Mouse (Mus musculus): ENCODE results near the gene Lyst.
"Not testable (repeated sequence)": the region's sequence is repeated elsewhere in the genome, so short reads cannot be mapped to it uniquely, and the experiment has no call there.

Lyst gene

DNA sequence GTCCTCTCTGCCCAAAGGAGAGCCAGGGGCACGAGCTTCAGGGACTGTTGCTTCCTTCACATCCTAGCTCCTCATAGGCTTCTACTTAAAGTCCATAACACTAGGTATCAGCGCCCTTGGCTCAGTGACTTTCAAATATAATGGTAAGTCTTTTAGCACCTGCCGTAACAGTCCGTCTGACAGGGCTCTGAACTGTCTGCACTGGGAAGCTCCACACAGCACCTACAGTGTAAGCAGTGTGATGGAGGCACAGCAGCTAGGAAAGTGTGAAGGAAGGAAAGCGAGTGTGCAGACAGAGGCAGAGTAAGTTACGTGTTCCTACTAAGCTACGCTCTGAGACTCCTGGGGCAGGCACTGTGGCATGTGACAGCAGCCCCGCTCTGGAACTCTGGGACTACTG, 187.5 kb downstream of the Lyst start:
- no peak for DNase-seq (ENCODE audit: extremely low read depth, insufficient read length, low spot score)

DNA sequence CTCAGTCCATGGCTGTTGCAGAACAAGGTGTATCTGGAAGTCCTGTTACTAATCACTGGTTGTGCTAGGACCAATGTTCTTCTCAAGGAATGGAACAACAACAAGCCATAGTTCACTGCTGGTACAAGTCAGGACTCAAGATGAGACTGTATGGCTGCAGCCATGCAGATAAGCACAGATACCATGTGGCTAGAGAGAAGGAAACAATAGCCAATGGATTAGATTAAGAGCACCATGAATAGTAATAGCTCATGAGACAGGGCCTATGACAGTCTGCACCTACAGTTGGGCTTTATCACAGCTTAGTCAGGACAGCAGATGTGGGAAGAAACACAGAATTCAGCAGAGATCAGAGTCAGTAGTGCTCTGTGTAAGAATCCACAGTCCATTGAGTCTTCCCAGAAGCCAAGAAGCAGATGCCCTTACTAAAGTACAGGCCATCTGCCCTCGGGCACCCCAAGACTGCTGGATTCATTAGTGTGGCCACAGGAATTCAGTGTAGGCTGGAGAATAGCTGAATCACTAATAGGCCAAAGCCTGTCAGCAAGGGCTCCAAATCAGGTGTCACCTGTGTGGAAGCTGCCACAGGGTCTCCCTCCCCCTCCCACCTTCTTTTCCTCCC, 188.8 kb downstream of the Lyst start:
- no peak for DNase-seq (ENCODE audit: extremely low read depth, insufficient read length, low spot score)

DNA sequence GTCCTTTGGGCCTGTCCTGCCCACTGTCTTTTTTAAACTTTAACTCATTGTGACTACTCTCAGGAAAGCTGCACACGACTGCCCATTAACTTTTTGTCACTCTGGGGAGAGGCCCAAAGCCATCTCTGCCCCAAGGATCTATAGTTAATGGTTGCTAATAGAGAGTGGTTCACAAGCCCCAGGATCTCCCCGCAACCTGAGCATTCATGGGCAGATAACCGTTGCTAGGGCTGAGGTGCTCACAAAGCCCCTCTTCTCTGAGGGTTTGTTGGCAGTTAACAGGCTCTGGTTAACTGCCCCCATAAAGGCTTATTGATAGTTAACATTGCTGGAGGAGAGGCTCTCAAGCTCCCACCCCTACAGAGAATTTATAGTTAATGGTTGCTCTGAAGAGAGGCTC, 190.1 kb downstream of the Lyst start:
- DNase-seq (ENCODE audit: extremely low read depth, insufficient read length, low spot score), result no peak

DNA sequence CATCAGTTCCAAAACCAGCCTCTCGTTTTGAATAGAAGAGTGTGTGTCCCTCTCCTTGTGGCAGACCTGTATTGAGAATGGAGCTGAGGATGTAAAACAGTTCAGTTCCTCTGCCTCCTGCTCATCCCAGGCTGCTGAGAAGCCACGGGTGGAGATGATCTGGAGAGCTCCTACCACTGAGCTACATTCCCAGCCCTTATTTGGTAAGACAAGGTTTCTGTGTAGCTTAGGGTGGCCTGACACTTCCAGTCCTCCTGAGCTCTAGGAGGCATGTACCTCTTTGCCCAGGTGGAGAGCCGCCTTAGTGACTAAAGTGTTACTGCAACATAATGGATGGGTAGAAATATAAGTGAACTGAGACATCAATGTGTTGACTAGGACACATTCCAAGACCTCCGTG, 190.8 kb downstream of the Lyst start:
- DNase-seq (ENCODE audit: extremely low read depth, insufficient read length, low spot score), result no peak

DNA sequence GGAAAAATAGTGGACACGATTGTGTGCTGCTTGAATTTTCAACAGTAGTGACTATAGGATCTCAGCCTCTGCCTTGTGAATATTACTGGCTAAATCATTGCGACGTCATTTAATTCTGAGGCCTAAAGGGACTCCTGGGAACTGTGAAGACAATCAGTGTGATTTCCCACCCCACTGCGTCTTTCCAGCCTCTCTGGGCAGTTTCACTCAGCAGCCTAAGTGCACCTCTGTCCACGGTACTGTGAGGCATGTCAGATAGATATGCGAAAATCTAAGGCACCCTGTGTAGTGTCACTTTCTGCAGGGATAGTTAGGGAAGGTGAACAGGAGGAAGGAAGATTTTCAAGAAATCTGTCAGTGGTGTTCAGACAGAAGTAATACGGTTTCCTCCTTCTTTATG, 193.1 kb downstream of the Lyst start:
- DNase-seq (ENCODE audit: extremely low read depth, insufficient read length, low spot score), result no peak

DNA sequence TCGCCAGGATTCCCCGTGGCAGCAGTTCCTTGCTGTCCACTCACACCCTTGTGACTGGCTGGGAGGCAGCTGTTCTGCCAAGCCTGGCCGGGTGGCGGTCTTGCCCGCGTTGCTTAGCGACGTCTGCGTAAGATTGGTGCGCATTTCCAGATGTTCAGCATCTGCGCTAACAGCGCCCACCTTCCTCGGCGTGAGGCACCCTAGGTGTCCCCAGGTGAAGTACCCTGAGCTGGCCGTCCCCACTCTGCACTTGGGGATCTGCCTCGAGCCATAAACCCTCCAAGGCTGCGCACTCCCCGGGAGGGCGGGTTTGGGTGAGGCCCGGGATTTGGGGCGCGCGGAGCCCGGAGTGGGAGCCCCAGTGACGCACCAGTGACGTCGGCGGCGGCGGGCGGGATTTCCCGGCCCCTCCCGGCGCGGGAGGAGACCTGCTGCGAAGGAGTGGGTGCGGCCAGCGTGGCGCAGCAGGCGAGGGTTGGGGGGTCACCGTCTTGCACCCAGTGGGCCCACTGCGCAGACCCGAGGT, 193.8 kb downstream of the Lyst start, which contains the start of gene Gng4:
Gng4 (plus strand) TSS at position 166 of the 526 bp plus-strand sequence.
- DNase-seq (ENCODE audit: extremely low read depth, insufficient read length, low spot score), result no peak

DNA sequence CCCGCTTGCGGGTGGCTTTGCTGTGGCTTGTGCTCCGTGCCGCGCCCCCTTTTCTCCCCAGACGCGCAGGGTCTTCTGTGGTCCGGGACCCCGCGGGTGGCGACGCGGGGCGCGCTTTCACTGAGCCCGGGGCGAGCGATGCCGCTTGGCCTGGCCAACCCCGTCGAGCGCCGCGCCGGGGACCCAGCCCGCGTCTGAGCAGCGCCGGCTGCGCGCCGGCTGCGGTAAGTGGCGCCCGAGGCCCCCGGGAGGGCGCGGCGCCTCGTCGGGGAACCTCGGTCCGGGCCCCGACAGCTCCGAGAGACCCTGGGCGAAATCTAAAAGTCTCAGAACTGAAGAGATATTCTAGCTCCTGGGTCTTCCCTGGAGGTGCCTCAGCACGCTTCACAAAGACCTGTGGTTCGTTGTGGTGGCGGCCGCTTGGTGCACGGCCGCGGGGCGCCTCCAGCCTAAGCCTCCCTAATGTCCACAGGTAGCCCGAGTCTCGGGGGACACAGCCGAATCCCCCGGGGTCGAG, 194.3 kb downstream of the Lyst start:
- no peak for DNase-seq (ENCODE audit: extremely low read depth, insufficient read length, low spot score)

DNA sequence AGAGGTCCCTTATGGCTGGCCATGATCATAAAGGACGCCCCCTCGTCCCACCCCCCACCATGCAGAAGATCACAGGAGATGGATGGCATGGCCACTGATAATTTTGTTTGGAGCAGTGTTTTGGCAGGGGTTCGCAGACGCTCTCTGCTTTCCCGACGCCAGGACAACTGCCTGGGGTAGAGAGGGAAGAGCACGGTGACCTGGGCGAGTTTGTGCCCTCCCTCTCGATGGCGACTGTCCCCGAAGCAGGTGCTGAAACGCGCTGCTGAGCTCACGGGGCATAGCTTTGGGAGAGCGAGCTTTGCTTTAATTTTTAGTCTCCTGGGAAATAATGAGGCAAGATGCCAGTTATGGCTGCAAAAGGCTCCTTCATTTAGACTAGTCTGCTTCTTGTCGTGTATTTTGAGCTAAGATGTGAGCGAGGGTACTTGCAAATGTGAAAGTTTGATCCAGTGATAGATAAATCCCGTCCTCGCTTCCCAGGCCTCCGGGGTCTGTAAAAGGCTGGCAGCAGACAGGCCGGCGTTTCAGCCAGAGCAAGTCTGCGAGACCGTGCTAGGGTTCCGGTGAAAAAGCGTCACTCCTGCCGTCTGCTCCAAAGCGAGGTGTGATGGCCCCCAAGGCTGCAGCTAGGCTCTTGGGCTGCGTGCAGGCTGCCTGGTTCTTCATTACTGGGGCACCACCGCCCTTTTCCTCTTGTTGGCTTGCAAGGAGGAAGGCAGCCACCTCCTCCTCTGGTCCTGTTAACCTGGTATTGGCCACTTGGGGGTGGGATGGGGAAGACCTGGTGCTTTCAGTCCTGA, 195.0 kb downstream of the Lyst start:
- DNase-seq (ENCODE audit: extremely low read depth, insufficient read length, low spot score), result no peak

DNA sequence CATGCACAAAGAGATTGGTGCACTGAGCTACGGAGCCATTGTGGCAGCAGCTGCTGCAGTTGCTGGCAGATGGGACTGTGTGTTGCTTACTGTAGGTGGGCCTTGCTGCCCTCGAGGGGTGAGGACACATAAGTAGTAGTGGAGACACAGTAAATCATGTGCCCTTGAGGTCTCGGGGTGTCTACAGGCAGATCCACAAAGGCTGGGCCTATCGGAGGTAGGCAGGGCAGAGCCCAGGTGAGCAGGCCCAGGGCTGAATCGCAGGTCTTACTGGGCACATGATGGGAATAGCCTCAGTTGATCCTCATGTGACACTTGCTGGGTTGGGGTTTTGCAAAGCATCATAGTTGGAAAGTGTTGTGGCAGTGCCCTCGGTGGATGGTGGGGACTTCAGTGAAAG, 196.8 kb downstream of the Lyst start:
- no peak for DNase-seq (ENCODE audit: extremely low read depth, insufficient read length, low spot score)

DNA sequence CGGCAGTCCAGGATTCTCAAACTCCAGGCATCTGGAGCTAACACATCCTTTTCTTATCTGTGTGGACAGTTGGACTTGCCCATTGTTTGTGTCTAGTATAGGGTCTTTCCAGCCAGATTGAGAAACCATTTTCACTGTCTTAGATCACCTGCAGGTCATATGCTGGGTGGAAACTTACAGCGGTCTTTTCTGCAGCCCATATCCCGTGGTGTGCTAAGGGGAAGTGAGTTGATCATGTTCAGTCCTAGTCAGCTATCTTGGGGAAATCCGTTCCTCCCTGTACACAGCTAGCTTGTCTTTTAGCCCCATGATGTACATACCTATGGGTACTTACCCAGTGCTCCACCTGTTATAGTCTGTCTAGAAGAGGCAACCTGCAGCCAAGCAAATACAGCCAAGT, 197.9 kb downstream of the Lyst start:
- no peak for DNase-seq (ENCODE audit: extremely low read depth, insufficient read length, low spot score)

DNA sequence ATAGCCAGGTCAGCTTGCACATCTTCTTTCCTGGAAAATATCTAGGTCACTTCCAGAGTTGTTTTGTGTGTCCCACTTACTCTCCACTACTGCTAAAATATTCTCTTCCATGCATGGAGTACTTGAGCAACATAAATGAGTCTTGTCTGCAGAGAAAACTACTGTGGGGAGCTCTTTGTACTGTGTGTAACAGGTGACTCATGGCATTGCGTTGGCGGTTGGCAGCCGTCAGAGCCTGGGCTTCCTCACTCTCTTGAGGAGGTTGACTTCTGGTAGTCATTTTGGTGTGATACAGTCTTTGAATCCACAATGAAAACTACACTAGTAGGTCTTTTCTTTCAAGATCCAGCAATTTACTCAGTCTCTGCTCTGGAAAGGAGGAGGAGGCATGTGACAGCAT, 201.8 kb downstream of the Lyst start:
- DNase-seq (ENCODE audit: extremely low read depth, insufficient read length, low spot score), result peak; percentile 20

DNA sequence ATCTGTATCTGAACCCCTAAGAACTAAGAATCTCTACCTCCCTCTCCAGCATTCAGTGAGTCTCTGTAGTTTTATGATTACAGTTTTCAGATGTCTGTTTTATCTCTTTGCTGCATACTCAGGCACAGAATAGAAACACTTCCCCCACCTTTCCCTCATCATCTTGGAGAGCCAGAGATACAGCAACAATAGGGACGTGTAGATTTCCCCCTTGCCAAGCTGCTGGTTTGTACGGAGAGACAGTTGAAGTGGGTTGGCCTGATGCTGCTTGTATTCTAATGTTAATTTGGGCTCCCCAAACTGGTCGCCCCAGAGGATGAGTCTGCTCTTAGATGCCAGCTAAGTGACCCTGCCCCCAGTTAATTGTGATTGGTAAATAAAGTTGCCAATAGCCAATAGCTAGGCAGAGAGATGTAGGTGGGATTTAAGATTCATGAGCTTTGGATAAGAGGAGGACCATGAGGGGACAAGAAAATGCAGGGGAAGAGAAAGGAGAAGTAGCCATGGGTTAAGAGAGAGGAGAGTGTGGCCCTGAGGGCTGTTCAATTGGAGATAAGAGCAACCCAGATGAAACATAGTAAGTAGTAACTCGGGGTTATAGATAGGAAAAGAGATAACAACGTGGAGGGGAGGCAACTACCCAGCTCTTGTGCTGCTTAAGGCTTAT, 205.1 kb downstream of the Lyst start:
- DNase-seq (ENCODE audit: extremely low read depth, insufficient read length, low spot score), result no peak

DNA sequence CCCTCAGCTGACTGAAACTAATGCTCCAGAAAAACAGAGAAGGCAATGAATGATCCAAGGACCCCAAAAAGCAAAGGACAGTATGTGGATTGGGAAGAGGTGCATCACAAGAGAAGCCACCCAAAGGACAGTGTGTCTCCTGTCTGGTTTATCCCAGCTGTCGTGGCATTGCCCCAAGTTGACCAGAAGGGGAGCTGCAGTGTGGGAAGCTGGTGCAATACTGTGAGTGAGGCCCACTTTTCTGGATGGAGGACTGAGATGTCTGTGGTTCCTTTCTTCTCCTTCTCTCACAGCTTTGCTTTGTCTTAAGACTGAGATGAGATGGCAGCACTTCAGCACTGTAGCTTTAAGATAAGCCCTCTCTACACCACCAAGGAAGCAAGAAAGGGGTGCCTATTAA, 205.9 kb downstream of the Lyst start:
- no peak for DNase-seq (ENCODE audit: extremely low read depth, insufficient read length, low spot score)

DNA sequence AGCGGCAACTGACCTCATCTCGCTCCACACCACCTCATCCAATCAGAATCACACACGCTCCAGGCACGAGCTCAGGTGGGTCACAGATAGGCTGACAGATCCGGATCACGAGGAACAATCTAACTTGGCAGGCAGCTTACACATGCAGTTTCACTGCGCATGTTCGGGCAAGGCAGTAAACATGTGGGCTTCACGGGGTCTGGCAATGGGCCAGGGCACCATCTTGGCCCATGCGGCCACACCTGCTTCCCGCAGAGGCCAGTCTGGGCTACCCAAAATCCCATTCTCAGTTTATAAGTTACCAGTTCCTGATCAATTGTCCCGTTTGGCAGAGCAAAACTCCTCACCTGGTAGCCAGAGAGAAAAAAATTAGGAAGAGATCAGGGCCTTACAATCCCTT, 207.6 kb downstream of the Lyst start:
- DNase-seq (ENCODE audit: extremely low read depth, insufficient read length, low spot score), result not testable (repeated sequence)

DNA sequence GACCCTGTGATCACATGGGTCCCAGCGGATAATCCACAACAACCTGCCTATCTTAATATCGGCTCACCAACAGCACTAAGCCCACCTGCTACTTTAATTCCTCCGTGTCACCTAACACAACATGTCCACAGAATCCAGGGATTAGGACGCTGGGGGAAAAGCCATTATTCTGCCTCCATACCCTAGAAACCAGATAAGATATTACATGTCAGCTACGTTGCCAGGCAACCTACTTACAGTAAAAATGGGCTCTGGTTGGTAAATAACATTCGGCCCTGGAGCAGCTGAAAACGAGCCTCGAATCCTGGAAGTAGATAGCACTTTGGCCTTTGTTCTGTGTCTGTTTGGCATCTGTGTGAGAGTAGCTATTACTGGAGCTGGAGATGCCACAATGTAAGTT, 208.6 kb downstream of the Lyst start:
- no peak for DNase-seq (ENCODE audit: extremely low read depth, insufficient read length, low spot score)

DNA sequence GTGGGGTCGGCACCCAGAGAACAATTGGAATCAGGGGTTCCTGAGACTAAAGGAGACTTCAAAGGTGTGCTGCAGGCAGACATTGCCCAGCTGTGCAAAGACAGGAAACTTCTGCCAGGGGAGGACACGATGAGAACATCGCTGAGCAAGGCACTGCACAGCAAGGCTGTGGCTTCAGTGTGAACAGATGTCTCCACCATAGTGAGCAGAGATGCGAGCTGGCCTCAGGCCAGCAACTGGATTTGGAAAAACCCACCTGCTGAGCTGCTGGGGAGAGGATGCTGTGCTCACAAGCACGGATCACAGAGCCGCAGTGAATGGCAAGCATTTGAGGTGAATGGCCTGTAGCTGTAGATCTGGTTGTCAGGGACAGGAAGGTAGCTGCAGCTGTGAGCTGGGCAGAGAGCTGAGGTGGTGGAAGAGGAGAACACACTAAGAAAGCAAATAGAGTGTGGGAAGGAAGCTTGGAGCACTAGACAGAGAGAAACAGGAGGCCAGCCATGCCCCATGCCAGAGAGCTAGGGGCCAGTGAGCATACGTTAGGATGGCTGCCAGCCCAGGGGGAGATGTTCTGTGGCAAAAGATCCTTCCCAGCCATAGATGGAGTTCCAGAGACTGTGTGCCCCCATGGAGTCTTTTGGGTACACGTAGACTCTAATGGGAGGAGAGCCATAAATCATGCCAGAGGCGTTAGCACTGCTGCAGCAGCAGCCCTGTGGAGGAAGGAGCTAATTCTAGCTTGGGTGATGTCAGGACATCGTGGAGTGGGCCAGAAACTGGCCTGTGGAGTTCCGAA, 218.3 kb downstream of the Lyst start:
- DNase-seq (ENCODE audit: extremely low read depth, insufficient read length, low spot score), result no peak

DNA sequence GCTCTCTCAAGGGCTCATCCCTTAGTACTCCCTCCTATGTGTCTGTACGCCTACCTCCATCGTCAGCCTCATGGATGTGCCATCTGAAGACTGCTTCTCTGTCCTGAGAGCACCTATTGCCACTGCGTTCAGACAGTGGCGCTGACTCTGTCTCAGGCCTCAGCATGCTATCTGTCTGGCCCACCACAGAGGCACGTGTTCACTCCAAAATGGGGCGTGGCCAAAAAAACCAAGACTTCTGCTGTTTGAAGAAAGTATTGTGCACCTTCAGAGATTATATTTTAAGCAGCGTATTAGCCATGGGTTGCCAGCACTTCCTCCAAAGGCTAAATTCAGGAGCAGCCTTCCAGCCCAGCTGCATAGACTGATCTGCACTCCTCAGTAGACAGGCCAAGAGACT, 220.7 kb downstream of the Lyst start:
- DNase-seq (ENCODE audit: extremely low read depth, insufficient read length, low spot score), result no peak

DNA sequence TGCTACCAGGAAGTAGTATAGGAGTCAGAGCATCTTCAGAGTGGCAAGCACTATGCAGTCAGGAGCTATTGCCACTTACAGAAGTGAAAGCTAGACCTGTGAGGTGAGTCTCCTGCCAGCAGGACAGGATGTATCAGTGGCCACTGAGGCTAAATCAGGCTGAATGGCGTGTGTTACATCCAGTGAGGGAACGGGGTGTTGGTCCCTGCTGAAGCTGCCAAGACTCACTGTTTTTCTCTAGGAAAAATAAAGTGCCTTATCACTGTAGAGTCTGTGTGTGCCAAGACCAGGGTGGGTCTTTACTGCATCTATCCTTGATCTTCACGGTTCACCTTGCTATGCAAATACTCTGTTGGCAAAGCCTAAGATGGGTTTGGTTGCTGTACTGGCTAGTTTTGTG, 228.5 kb downstream of the Lyst start:
- DNase-seq (ENCODE audit: extremely low read depth, insufficient read length, low spot score), result no peak

DNA sequence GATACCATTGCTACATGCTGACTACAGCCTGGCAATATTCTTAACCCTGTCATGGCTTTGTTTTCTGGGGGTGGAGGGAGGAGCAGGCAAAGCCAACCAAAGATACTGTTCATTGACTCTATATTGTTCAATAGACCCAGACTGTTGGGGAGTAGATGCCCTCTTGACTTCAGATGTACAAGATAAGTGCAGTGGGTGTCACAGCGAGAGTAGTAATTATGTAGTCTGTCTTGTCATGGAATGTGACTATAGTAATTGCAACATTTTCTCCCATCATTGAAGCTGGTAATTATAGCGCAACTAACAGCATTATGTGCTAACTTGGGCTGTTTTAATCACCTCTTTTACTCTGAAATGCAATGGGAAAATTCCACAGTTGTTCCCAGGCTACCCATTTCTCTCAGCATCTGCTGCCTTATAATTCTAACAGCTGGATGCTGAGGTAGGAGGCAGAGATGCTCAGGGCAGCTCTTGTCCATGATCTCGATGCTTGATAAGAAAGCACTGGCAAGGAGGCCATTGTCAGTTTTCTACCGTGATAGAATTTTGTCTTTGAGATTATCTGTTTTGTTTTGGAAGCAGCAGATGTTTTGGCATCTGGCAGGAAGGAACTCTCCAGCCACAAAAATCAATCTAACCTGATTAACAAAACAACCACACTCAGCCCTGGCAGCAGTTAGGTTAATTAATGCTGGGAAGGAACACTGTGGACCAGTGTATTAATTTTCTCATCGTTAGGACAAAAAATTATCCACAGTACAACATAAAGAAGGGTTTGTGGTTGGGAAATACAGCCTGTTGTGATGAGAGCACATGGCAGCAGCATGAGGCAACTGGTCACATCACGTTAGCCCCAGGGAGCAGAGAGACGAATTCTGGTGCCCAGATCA, 230.3 kb downstream of the Lyst start:
- DNase-seq (ENCODE audit: extremely low read depth, insufficient read length, low spot score), result no peak

DNA sequence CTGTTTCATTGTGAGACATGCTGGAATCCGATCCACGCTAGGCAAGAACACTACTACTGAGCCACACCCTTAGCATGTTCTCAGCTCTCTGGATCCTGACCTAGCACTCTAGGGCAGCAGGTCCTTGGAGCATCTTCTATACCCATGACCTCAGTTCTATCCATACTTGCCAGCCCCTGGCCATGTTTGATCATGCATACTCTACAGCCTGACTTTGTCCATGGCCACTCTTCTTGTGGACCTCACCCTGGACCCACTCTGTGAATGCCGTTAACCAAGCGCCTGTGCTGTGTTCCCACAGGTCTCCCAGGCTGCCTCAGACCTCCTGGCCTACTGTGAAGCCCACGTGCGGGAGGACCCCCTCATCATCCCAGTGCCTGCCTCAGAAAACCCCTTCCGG, 234.7 kb downstream of the Lyst start:
- no peak for DNase-seq (ENCODE audit: extremely low read depth, insufficient read length, low spot score)
